Mouse (Mus musculus) heart, embryonic 12.5 days (tissue): Measurements from ENCODE around the gene Edil3. TPM values are rescaled to one million over a fixed set of nuclear protein-coding genes. Genes with fewer than 3 reads are reported as not detected.

ENCODE experiments used
- ATAC-seq: fragments of 200-750 bp; cut with Nextera tagmentation; 2 replicates; pipeline ENCODE4 v1.8.0; 2017; ENCODE audit warnings: moderate TSS enrichment, moderate library complexity; ENCODE audit not compliant: insufficient number of reproducible peaks, low FRiP score
- H3K27ac ChIP-seq: fragments of 300-500 bp; sonication (generic); 2 replicates; pipeline ENCODE4 v1.5.1; 2016; ENCODE audit warnings: mild to moderate bottlenecking, moderate library complexity; ENCODE audit not compliant: poor library complexity, severe bottlenecking
- H3K27me3 ChIP-seq: fragments of 300-500 bp; sonication (generic); replicated peaks from 2 replicates; pipeline ENCODE4 v1.6.1; 2016; ENCODE audit warnings: mild to moderate bottlenecking, moderate library complexity
- H3K36me3 ChIP-seq: fragments of 300-500 bp; sonication (generic); 2 replicates; pipeline ENCODE4 v1.6.1; 2016; ENCODE audit warnings: mild to moderate bottlenecking, moderate library complexity
- H3K4me1 ChIP-seq: fragments of 300-500 bp; sonication (generic); replicated peaks from 2 replicates; pipeline ENCODE4 v1.6.1; 2016; ENCODE audit warnings: mild to moderate bottlenecking
- H3K4me2 ChIP-seq: fragments of 300-500 bp; sonication (generic); 2 replicates; pipeline ENCODE4 v1.6.1; 2016; ENCODE audit warnings: mild to moderate bottlenecking, moderate library complexity
- H3K4me3 ChIP-seq: fragments of 300-500 bp; sonication (generic); 2 replicates; pipeline ENCODE4 v1.5.1; 2016; ENCODE audit warnings: mild to moderate bottlenecking
- H3K9ac ChIP-seq: fragments of 300-500 bp; sonication (generic); 2 replicates; pipeline ENCODE4 v1.6.1; 2016; ENCODE audit warnings: mild to moderate bottlenecking, moderate library complexity
- H3K9me3 ChIP-seq: fragments of 300-500 bp; sonication (generic); replicated peaks from 2 replicates; pipeline ENCODE4 v1.6.1; 2016; ENCODE audit warnings: mild to moderate bottlenecking, moderate library complexity
- WGBS: fragments of 180-500 bp; shearing (Covaris S2); methylation state at CpG from one replicate; pipeline ENCODE4 v1.1.7; 2016; 5-methylcytosine and 5-hydroxymethylcytosine counted together
- polyA plus RNA-seq: library from polyadenylated mRNA; unstranded; fragments of >200 nt; fragmentation: Nextera tagmentation; extraction: Ambion mirVana; gene quantifications from 2 replicates; pipeline ENCODE4 v1.2.1, GENCODE M21; 2016

The Edil3 gene
- polyA plus RNA-seq, 1 experiment from 2014 or later = 15.6 TPM

- no peak for ATAC-seq
- 62% methylated on average over 4 of the region's 4 CpGs for WGBS
- H3K27me3 ChIP-seq = no peaks in the 10 kb centered on the region
These were observed 432.8 kb downstream of the Edil3 start for GRCm38 (mm10) chr13:89253990-89254642.

GRCm38 (mm10) chr13:89256906-89257305 is 435.6 kb downstream of the Edil3 start:
- Histone ChIP-seq H3K27me3 (no peaks in the 10 kb centered on the region), H3K4me1 (no peaks in the 10 kb centered on the region), H3K36me3 (no peaks in the 10 kb centered on the region), H3K9me3 (no peaks in the 10 kb centered on the region), H3K4me3 (no peak overlapping the region), H3K9ac (no peak overlapping the region), H3K27ac (no peak overlapping the region), H3K4me2 (no peak overlapping the region)
- 50% methylated on average over 1 of the region's 1 CpGs for WGBS
- no peak for ATAC-seq

More at GRCm38 (mm10) chr13:89253990-89254642, 432.8 kb downstream of the Edil3 start:
- Histone ChIP-seq H3K36me3 (no peaks in the 10 kb centered on the region), H3K4me3 (no peak overlapping the region), H3K9me3 (no peaks in the 10 kb centered on the region), H3K9ac (no peak overlapping the region), H3K4me1 (no peaks in the 10 kb centered on the region), H3K4me2 (no peak overlapping the region), H3K27ac (no peak overlapping the region)

GRCm38 (mm10) chr13:89286696-89287305 is 465.5 kb downstream of the Edil3 start:
- no peak for ATAC-seq
- H3K4me1 ChIP-seq = no peaks in the 10 kb centered on the region
- H3K27ac ChIP-seq = no peak overlapping the region
- no peaks in the 10 kb centered on the region for H3K36me3 ChIP-seq
- no peak overlapping the region for H3K4me3 ChIP-seq
- no peaks in the 10 kb centered on the region for H3K9me3 ChIP-seq
- no peak overlapping the region for H3K4me2 ChIP-seq
- H3K9ac ChIP-seq = no peak overlapping the region
- no peaks in the 10 kb centered on the region for H3K27me3 ChIP-seq
- 63% methylated on average over 5 of the region's 5 CpGs for whole genome bisulfite sequencing

- Histone ChIP-seq H3K27me3 (no peaks in the 10 kb centered on the region), H3K9ac (no peak overlapping the region), H3K4me1 (no peaks in the 10 kb centered on the region), H3K27ac (no peak overlapping the region), H3K4me3 (no peak overlapping the region), H3K9me3 (no peaks in the 10 kb centered on the region), H3K36me3 (no peaks in the 10 kb centered on the region), H3K4me2 (no peak overlapping the region)
- no peak for ATAC-seq
- 45% methylated on average over 4 of the region's 4 CpGs for WGBS
These were observed 466.9 kb downstream of the Edil3 start for GRCm38 (mm10) chr13:89288201-89288600.

GRCm38 (mm10) chr13:89321155-89321554 is 499.9 kb downstream of the Edil3 start:
- H3K4me2 ChIP-seq = no peak overlapping the region
- H3K36me3 ChIP-seq = no peaks in the 10 kb centered on the region
- no peaks in the 10 kb centered on the region for H3K9me3 ChIP-seq
- H3K4me3 ChIP-seq = no peak overlapping the region
- H3K27ac ChIP-seq = no peak overlapping the region
- ATAC-seq = no peak
- H3K27me3 ChIP-seq = no peaks in the 10 kb centered on the region
- H3K9ac ChIP-seq = no peak overlapping the region
- no peaks in the 10 kb centered on the region for H3K4me1 ChIP-seq
- 80% methylated on average over 1 of the region's 1 CpGs for WGBS

GRCm38 (mm10) chr13:89324282-89324681 is 503.0 kb downstream of the Edil3 start:
- Histone ChIP-seq H3K4me3 (no peak overlapping the region), H3K4me2 (no peak overlapping the region), H3K9me3 (no peaks in the 10 kb centered on the region), H3K4me1 (no peaks in the 10 kb centered on the region), H3K9ac (no peak overlapping the region), H3K27me3 (no peaks in the 10 kb centered on the region), H3K36me3 (no peaks in the 10 kb centered on the region), H3K27ac (no peak overlapping the region)
- 83% methylated on average over 2 of the region's 2 CpGs for WGBS
- ATAC-seq = no peak

- 49% methylated on average over 1 of the region's 1 CpGs for WGBS
- H3K36me3 ChIP-seq = no peaks in the 10 kb centered on the region
These were observed 513.2 kb downstream of the Edil3 start for GRCm38 (mm10) chr13:89334494-89334893.

GRCm38 (mm10) chr13:89335908-89336579 is 514.8 kb downstream of the Edil3 start:
- WGBS = 15% methylated on average over 7 of the region's 7 CpGs
- no peaks in the 10 kb centered on the region for H3K9me3 ChIP-seq
- no peaks in the 10 kb centered on the region for H3K36me3 ChIP-seq
- H3K27ac ChIP-seq = peak overlapping the region; percentile 38; the same call in 1 of the 2 replicates
- no peaks in the 10 kb centered on the region for H3K27me3 ChIP-seq
- H3K4me2 ChIP-seq = peak overlapping the region; percentile 29
- H3K4me1 ChIP-seq = peaks cover 8% of the 10 kb centered on the region
- no peak overlapping the region for H3K9ac ChIP-seq
- no peak overlapping the region for H3K4me3 ChIP-seq
- no peak for ATAC-seq

More at GRCm38 (mm10) chr13:89334494-89334893, 513.2 kb downstream of the Edil3 start:
- H3K4me2 ChIP-seq = no peak overlapping the region
- ATAC-seq = no peak; the same call in 1 of the 2 replicates
- no peaks in the 10 kb centered on the region for H3K27me3 ChIP-seq
- H3K4me1 ChIP-seq = peaks cover 8% of the 10 kb centered on the region
- H3K4me3 ChIP-seq = no peak overlapping the region
- no peak overlapping the region for H3K27ac ChIP-seq
- no peaks in the 10 kb centered on the region for H3K9me3 ChIP-seq
- no peak overlapping the region for H3K9ac ChIP-seq

- ATAC-seq = no peak
These were observed 517.8 kb downstream of the Edil3 start for GRCm38 (mm10) chr13:89339055-89339454.

GRCm38 (mm10) chr13:89339776-89340175 is 518.5 kb downstream of the Edil3 start:
- Histone ChIP-seq H3K27me3 (no peaks in the 10 kb centered on the region), H3K4me1 (peaks cover 8% of the 10 kb centered on the region), H3K9ac (no peak overlapping the region), H3K4me3 (no peak overlapping the region), H3K36me3 (no peaks in the 10 kb centered on the region), H3K27ac (no peak overlapping the region), H3K9me3 (no peaks in the 10 kb centered on the region), H3K4me2 (no peak overlapping the region)
- ATAC-seq = no peak
- WGBS = 83% methylated on average over 3 of the region's 3 CpGs

More at GRCm38 (mm10) chr13:89339055-89339454, 517.8 kb downstream of the Edil3 start:
- Histone ChIP-seq H3K9me3 (no peaks in the 10 kb centered on the region), H3K4me1 (peaks cover 8% of the 10 kb centered on the region), H3K36me3 (no peaks in the 10 kb centered on the region), H3K9ac (no peak overlapping the region), H3K4me3 (no peak overlapping the region), H3K4me2 (no peak overlapping the region), H3K27ac (no peak overlapping the region), H3K27me3 (no peaks in the 10 kb centered on the region)
- WGBS = 85% methylated on average over 4 of the region's 4 CpGs

GRCm38 (mm10) chr13:89355234-89355633 is 534.0 kb downstream of the Edil3 start:
- no peaks in the 10 kb centered on the region for H3K27me3 ChIP-seq
- H3K4me1 ChIP-seq = no peaks in the 10 kb centered on the region
- H3K4me2 ChIP-seq = no peak overlapping the region
- no peaks in the 10 kb centered on the region for H3K9me3 ChIP-seq
- H3K9ac ChIP-seq = no peak overlapping the region
- no peak overlapping the region for H3K4me3 ChIP-seq
- WGBS = 37% methylated on average over 3 of the region's 3 CpGs
- H3K27ac ChIP-seq = no peak overlapping the region
- no peak for ATAC-seq
- H3K36me3 ChIP-seq = no peaks in the 10 kb centered on the region
